Mouse (Mus musculus) erythroblast, embryonic 14.5 days (primary cell): Measurements from ENCODE around the gene Dcaf5.

ENCODE experiments used
- GATA1 ChIP-seq: IDR thresholded peaks from 2 replicates; pipeline ENCODE4 v1.6.1; 2012; ENCODE audit warnings: low read length, inconsistent platforms, mixed read lengths
- TAL1 ChIP-seq: IDR thresholded peaks from 3 replicates; pipeline ENCODE4 v1.6.1; 2012; ENCODE audit warnings: low read length, inconsistent platforms, mixed read lengths

- no peak for TF ChIP-seq GATA1
- no peak for TF ChIP-seq TAL1
Observed at GRCm38 (mm10) chr12:80329641-80330040, 106.8 kb downstream of the Dcaf5 start.
